Mouse (Mus musculus): ENCODE measurements around the gene Hoxb3. TPM values are rescaled to one million over a fixed set of nuclear protein-coding genes. Genes with fewer than 3 reads are reported as not detected.

Hoxb3 gene
- total RNA-seq, 2 experiments from 2014 or later = 0.22 to 0.51 TPM

- Histone ChIP-seq H3K4me3 (peak overlapping the region; percentile 69), H3K27ac (peak overlapping the region; percentile 3; the same call in 1 of the 2 replicates)
- intact Hi-C loops (cut with DNase I) = loop anchor here (5.0 kb wide), 2 partner anchors 39 to 56 kb away; no protein-coding TSS in a partner anchor
- DNase-seq = no peak
- TF ChIP-seq CTCF (IDR thresholded peaks at IDR 0.05) = no peak
Observed at GRCm38 (mm10) chr11:96351312-96351711, 28.2 kb downstream of the Hoxb3 start.

- no peak for DNase-seq
- TF ChIP-seq CTCF (IDR thresholded peaks at IDR 0.05) = no peak
- Histone ChIP-seq H3K4me3 (peak overlapping the region; percentile 69), H3K27ac (peak overlapping the region; percentile 77)
- intact Hi-C loops (cut with DNase I) = loop anchor here (5.0 kb wide), 2 partner anchors 40 to 55 kb away; no protein-coding TSS in a partner anchor
Observed at GRCm38 (mm10) chr11:96351831-96352230, 28.7 kb downstream of the Hoxb3 start.

- no peak for TF ChIP-seq CTCF (IDR thresholded peaks at IDR 0.05)
- intact Hi-C loops (cut with DNase I) = loop anchor here (5.0 kb wide), 2 partner anchors 41 to 54 kb away; no protein-coding TSS in a partner anchor
- peak overlapping the region; percentile 77 for H3K27ac ChIP-seq
- peak; percentile 34 for DNase-seq
- H3K4me3 ChIP-seq = peak overlapping the region; percentile 69
Observed at GRCm38 (mm10) chr11:96352691-96353521, 29.8 kb downstream of the Hoxb3 start.

- intact Hi-C loops (cut with DNase I) = loop anchor here (5.0 kb wide), 2 partner anchors 41 to 54 kb away; no protein-coding TSS in a partner anchor
- no peak for TF ChIP-seq CTCF (IDR thresholded peaks at IDR 0.05)
- peak overlapping the region; percentile 69 for H3K4me3 ChIP-seq
- peak overlapping the region; percentile 77 for H3K27ac ChIP-seq
- DNase-seq = no peak
Observed at GRCm38 (mm10) chr11:96353522-96353841, 30.4 kb downstream of the Hoxb3 start.

DNA sequence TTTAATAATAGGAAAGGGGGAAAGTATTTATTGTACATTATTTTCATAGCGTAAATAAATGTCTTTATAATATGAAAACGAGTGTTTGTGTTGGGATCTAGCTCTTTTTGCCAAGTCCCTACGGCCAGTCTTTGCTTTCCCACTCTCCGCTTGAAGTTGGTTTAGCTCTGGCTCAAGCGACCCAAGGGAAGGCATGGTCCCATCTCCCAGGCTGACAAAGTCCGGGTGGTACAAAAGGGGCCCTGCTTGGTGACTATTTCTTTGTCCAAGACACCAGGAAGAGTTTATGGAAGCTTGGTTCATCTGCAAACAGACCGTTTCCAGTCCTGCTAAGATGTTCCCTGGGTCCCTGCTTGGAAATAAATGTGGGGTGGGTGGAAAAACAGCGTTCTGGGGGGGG lies 30.8 kb downstream of the Hoxb3 start:
- no peak for DNase-seq
- intact Hi-C loops (cut with DNase I) = loop anchor here (5.0 kb wide), 2 partner anchors 42 to 53 kb away; no protein-coding TSS in a partner anchor
- TF ChIP-seq CTCF (IDR thresholded peaks at IDR 0.05) = no peak
- Histone ChIP-seq H3K4me3 (peak overlapping the region; percentile 69), H3K27ac (peak overlapping the region; percentile 77)

GRCm38 (mm10) chr11:96354376-96354775 lies 31.2 kb downstream of the Hoxb3 start:
- no peak for DNase-seq
- no peak for TF ChIP-seq CTCF (IDR thresholded peaks at IDR 0.05)
- peak overlapping the region; percentile 69 for H3K4me3 ChIP-seq
- peak overlapping the region; percentile 77 for H3K27ac ChIP-seq
- intact Hi-C loops (cut with DNase I) = loop anchor here (5.0 kb wide), 2 partner anchors 42 to 53 kb away; no protein-coding TSS in a partner anchor

DNA sequence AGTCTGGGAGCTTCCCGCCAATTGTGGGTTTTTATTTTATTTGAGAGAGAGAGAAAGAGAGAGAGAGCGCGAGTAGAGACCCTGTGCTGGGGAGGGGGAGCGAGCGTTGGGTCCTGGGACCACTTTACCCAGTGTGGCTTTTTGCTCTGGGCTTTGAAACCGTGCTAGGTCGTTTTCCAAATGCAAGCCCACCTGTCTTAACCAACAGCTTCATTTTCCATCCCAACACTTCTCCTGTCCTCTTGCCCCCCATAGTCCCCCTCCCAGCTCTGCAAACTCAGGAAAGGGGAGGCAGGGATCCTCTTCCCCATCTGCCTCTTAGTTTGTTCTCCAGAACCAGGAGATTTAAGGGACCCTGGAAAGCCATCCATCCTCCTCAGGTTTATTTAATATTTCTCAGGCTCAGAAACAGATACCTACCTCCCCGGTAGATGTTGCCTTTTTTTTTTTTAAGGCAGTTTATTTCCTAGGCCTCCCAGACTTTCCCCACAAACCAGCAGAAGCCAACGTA lies 31.7 kb downstream of the Hoxb3 start:
- peak overlapping the region; percentile 77 for H3K27ac ChIP-seq
- no peak for TF ChIP-seq CTCF (IDR thresholded peaks at IDR 0.05)
- DNase-seq = no peak
- peak overlapping the region; percentile 69 for H3K4me3 ChIP-seq
- intact Hi-C loops (cut with DNase I) = loop anchor here (5.0 kb wide), 2 partner anchors 43 to 52 kb away; no protein-coding TSS in a partner anchor

DNA sequence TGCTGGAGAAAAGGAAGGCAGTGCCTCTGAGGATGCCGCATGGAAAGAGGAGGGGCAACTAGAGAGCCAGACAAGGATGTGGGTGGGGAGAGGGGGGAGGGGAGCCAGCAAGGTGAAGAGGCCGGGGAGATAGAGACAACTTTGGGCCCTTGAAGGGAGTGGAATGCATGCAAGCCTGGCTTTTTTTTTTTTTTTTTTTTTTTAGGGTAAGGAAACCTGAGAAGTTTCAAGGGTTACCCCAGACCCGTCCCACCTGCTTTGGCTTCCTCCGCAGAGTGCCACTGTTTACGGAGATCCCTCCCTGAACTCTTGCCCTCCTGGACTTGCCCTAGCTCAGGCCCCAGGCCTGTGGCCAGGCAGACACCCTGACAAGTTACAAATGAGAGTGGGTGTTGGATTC lies 40.7 kb downstream of the Hoxb3 start:
- no peak overlapping the region for H3K4me3 ChIP-seq
- intact Hi-C loops (cut with DNase I) = no loop called here
- DNase-seq = no peak
- no peak for TF ChIP-seq CTCF (IDR thresholded peaks at IDR 0.05)
- H3K27ac ChIP-seq = no peak overlapping the region

GRCm38 (mm10) chr11:96365441-96366091 lies 42.4 kb downstream of the Hoxb3 start, which contains the start of gene Hoxb1:
Hoxb1 (plus strand) TSS chr11:96365752.
- no peak for DNase-seq
- peak within 1 kb of the TSS; percentile 29 for H3K4me3 ChIP-seq
- no peak within 1 kb of the TSS for H3K27ac ChIP-seq
- no peak for TF ChIP-seq CTCF (IDR thresholded peaks at IDR 0.05)
- intact Hi-C loops (cut with DNase I) = no loop called here

DNA sequence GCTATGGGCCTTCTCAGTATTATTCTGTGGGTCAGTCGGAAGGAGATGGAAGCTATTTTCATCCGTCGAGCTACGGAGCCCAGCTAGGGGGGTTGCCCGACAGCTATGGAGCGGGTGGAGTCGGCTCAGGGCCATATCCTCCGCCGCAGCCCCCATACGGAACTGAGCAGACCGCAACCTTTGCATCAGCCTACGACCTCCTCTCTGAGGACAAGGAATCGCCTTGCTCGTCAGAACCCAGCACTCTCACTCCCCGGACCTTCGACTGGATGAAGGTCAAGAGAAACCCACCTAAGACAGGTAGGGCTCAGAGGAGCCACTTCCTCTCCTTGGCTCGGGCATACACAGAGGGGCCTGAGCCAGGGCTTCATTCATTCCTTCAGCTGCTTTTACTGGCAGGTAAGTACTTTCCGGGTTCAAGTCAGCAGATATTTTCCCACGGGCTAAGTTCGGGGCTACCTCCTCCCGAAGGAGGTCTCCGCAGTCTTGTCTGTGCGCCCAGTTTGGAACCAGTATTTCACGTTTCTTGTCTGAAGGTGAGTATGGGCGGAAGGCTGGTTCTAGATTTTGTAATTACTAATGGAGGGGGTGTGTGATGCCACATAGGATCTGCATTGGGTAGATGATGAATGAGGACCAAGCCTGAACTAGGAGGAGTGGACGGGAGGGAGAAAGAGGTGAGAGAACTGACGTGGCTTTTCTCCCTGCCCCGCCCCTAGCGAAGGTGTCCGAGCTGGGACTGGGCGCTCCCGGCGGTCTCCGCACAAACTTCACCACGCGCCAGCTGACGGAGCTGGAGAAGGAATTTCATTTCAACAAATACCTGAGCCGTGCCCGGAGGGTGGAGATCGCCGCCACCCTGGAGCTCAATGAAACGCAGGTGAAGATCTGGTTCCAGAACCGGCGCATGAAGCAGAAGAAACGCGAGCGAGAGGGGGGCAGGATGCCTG lies 43.2 kb downstream of the Hoxb3 start:
- no peak for TF ChIP-seq CTCF (IDR thresholded peaks at IDR 0.05)
- intact Hi-C loops (cut with DNase I) = no loop called here
- peak overlapping the region; percentile 29 for H3K4me3 ChIP-seq

GRCm38 (mm10) chr11:96367141-96367540 lies 44.0 kb downstream of the Hoxb3 start:
- no peak for TF ChIP-seq CTCF (IDR thresholded peaks at IDR 0.05)
- Histone ChIP-seq H3K27ac (no peak overlapping the region), H3K4me3 (no peak overlapping the region)
- DNase-seq = no peak
- intact Hi-C loops (cut with DNase I) = no loop called here

More for the DNA sequence above, 43.2 kb downstream of the Hoxb3 start:
- H3K27ac ChIP-seq = no peak overlapping the region
- DNase-seq = no peak

DNA sequence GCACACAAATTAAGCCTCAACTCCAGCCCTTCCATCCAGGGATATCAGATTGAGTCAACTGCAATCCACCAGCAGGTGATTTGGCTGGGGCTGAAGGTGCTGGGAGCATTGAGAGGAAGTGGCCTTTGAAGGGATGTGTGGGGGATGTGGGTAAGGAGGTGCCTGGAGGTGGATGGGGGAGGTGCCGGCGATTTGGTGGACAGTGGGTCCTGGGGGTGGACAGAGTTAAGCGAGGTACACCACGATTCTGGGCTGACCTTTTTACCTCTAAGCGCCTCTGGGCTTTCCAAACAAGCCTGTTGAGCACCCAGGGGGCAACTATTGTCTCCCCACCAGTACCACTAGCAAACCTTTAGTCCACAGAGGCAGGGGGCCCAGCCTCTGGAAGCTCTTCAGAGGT lies 45.6 kb downstream of the Hoxb3 start:
- intact Hi-C loops (cut with DNase I) = no loop called here
- DNase-seq = no peak
- Histone ChIP-seq H3K4me3 (no peak overlapping the region), H3K27ac (no peak overlapping the region)
- TF ChIP-seq CTCF (IDR thresholded peaks at IDR 0.05) = no peak
